Mouse (Mus musculus): Measurements from ENCODE around the gene Fabp1.

Gene Fabp1

GRCm38 (mm10) chr6:71208691-71209090 is 9.1 kb downstream of the Fabp1 start:
- no peak for DNase-seq (ENCODE audit: low read depth in 1 of 2, low spot score in 2 of 2)

- DNase-seq (ENCODE audit: low read depth in 1 of 2, low spot score in 2 of 2) = no peak
Observed at GRCm38 (mm10) chr6:71211917-71212316, 12.3 kb downstream of the Fabp1 start.

- DNase-seq (ENCODE audit: low read depth in 1 of 2, low spot score in 2 of 2) = no peak
Observed at GRCm38 (mm10) chr6:71212471-71212870, 12.8 kb downstream of the Fabp1 start.

GRCm38 (mm10) chr6:71221501-71221900 is 21.9 kb downstream of the Fabp1 start:
- no peak for DNase-seq (ENCODE audit: low read depth in 1 of 2, low spot score in 2 of 2)

GRCm38 (mm10) chr6:71224184-71224943 is 24.7 kb downstream of the Fabp1 start:
- no peak for DNase-seq (ENCODE audit: low read depth in 1 of 2, low spot score in 2 of 2)

GRCm38 (mm10) chr6:71226544-71226943 is 26.9 kb downstream of the Fabp1 start:
- no peak for DNase-seq (ENCODE audit: low read depth in 1 of 2, low spot score in 2 of 2)

GRCm38 (mm10) chr6:71227157-71227770 is 27.6 kb downstream of the Fabp1 start:
- no peak for DNase-seq (ENCODE audit: low read depth in 1 of 2, low spot score in 2 of 2)

GRCm38 (mm10) chr6:71235121-71235520 is 35.5 kb downstream of the Fabp1 start:
- no peak for DNase-seq (ENCODE audit: low read depth in 1 of 2, low spot score in 2 of 2)

- DNase-seq (ENCODE audit: low read depth in 1 of 2, low spot score in 2 of 2) = no peak
Observed at GRCm38 (mm10) chr6:71235944-71236343, 36.3 kb downstream of the Fabp1 start.

- no peak for DNase-seq (ENCODE audit: low read depth in 1 of 2, low spot score in 2 of 2)
Observed at GRCm38 (mm10) chr6:71236506-71236905, 36.9 kb downstream of the Fabp1 start.

- no peak for DNase-seq (ENCODE audit: low read depth in 1 of 2, low spot score in 2 of 2)
Observed at GRCm38 (mm10) chr6:71237031-71237431, 37.4 kb downstream of the Fabp1 start.

GRCm38 (mm10) chr6:71239069-71239750 is 39.6 kb downstream of the Fabp1 start:
- DNase-seq (ENCODE audit: low read depth in 1 of 2, low spot score in 2 of 2) = no peak

- DNase-seq (ENCODE audit: low read depth in 1 of 2, low spot score in 2 of 2) = no peak
Observed at GRCm38 (mm10) chr6:71240831-71241230, 41.2 kb downstream of the Fabp1 start.

GRCm38 (mm10) chr6:71242811-71243210 is 43.2 kb downstream of the Fabp1 start:
- DNase-seq (ENCODE audit: low read depth in 1 of 2, low spot score in 2 of 2) = no peak

- no peak for DNase-seq (ENCODE audit: low read depth in 1 of 2, low spot score in 2 of 2)
Observed at GRCm38 (mm10) chr6:71243258-71243657, 43.6 kb downstream of the Fabp1 start.

GRCm38 (mm10) chr6:71248420-71248819 is 48.8 kb downstream of the Fabp1 start:
- no peak for DNase-seq (ENCODE audit: low read depth in 1 of 2, low spot score in 2 of 2)

GRCm38 (mm10) chr6:71249615-71250014 is 50.0 kb downstream of the Fabp1 start:
- no peak for DNase-seq (ENCODE audit: low read depth in 1 of 2, low spot score in 2 of 2)

GRCm38 (mm10) chr6:71250951-71251350 is 51.3 kb downstream of the Fabp1 start:
- no peak for DNase-seq (ENCODE audit: low read depth in 1 of 2, low spot score in 2 of 2)

GRCm38 (mm10) chr6:71254456-71254855 is 54.8 kb downstream of the Fabp1 start:
- no peak for DNase-seq (ENCODE audit: low read depth in 1 of 2, low spot score in 2 of 2)

Data from monocyte, adult 2 months (primary cell).